Mouse (Mus musculus): ENCODE measurements at regions not wholly inside any gene's neighbourhood (a gene's known extent, or its start where the extent isn't known, plus 50 kb on each side); places are given as distances from the start of the nearest gene placed in this dataset.

DNA sequence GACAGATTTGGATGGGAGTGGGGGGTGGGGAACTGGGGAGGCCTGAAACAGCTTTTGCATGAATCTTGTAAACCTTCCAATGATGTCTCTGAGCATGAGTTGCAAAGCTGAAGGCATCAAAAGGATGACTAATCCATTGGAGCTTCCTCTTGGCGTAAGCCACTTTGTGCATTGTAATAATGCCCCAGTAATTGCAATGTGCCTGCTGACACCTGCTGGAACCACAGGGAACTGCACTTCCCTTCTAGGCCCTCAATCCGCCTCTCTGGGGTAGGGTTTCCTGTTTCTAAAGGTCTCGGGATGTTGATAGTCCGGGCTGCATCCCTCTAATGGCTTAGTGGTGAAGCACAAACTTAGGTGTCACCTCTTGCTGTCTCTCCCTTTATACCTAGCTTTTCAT, 52.3 kb upstream of the Ssx2ip start:
- DNase-seq (ENCODE audit: low read depth in 3 of 3, low spot score in 3 of 3), result no peak
- ATAC-seq (ENCODE audit: insufficient read depth), result no peak
- H3K27ac ChIP-seq, result no peak overlapping the region

GRCm38 (mm10) chr3:146353961-146354360, 50.5 kb upstream of the Ssx2ip start:
- Histone ChIP-seq H3K27ac (no peak overlapping the region), H3K27me3 (ENCODE audit: control insufficient read depth, insufficient read depth, low read length) (no peaks in the 10 kb centered on the region), H3K36me3 (replicated peaks; ENCODE audit: control insufficient read depth, insufficient read depth, low read depth) (no peaks in the 10 kb centered on the region), H3K9me3 (ENCODE audit: control insufficient read depth, low read length) (no peaks in the 10 kb centered on the region), H3K4me1 (replicated peaks; ENCODE audit: control insufficient read depth in 2 of 2, insufficient read depth in 2 of 2, low read length in 1 of 2) (no peaks in the 10 kb centered on the region), H3K9ac (replicated peaks) (no peak overlapping the region), H3K4me3 (ENCODE audit: insufficient read depth in 1 of 2, low read depth in 2 of 2, low read length in 2 of 2) (no peak overlapping the region), H3K4me2 (ENCODE audit: low read depth) (no peak overlapping the region)
- ATAC-seq (ENCODE audit: insufficient read depth) (no peak), DNase-seq (ENCODE audit: low read depth in 3 of 3, low spot score in 3 of 3) (no peak)
- 75% methylated on average over 4 of the region's 4 CpGs for WGBS (ENCODE audit: insufficient replicate concordance)
- TF ChIP-seq EP300 (IDR thresholded peaks at IDR 0.05; ENCODE audit: low read depth) (no peak), CTCF (IDR thresholded peaks at IDR 0.05; ENCODE audit: low read depth) (no peak)

More for the DNA sequence above, 52.3 kb upstream of the Ssx2ip start:
- H3K4me1 ChIP-seq (replicated peaks; ENCODE audit: control insufficient read depth in 2 of 2, insufficient read depth in 2 of 2, low read length in 1 of 2), result no peaks in the 10 kb centered on the region
- H3K4me3 ChIP-seq (ENCODE audit: insufficient read depth in 1 of 2, low read depth in 2 of 2, low read length in 2 of 2), result no peak overlapping the region
- H3K9me3 ChIP-seq (ENCODE audit: control insufficient read depth, low read length), result no peaks in the 10 kb centered on the region
- TF ChIP-seq EP300 (IDR thresholded peaks at IDR 0.05; ENCODE audit: low read depth) (no peak), CTCF (IDR thresholded peaks at IDR 0.05; ENCODE audit: low read depth) (peak; percentile 91)
- no peak overlapping the region for H3K4me2 ChIP-seq (ENCODE audit: low read depth)
- no peaks in the 10 kb centered on the region for H3K36me3 ChIP-seq (replicated peaks; ENCODE audit: control insufficient read depth, insufficient read depth, low read depth)
- no peak overlapping the region for H3K9ac ChIP-seq (replicated peaks)
- no peaks in the 10 kb centered on the region for H3K27me3 ChIP-seq (ENCODE audit: control insufficient read depth, insufficient read depth, low read length)
- 47% methylated on average over 4 of the region's 4 CpGs for WGBS (ENCODE audit: insufficient replicate concordance)
